15 mouse cellular contexts compared by ENCODE assay signal in genomic region chr11:110130760-110131159, GRCm38 (mm10). TPM values are rescaled to one million over a fixed set of nuclear protein-coding genes. Genes with fewer than 3 reads are reported as not detected.
DNase-seq lines count a peak whose midpoint lies in the region; ATAC-seq and TF ChIP-seq lines count a peak whose summit lies in the region.
"Had no signal": no experiment of that assay in that cellular context is flagged by ENCODE, and none has a peak within 500 bp of the region (broad histone marks: within the 10 kb centered on the region; RNA-seq: fewer than 3 reads in every experiment).

No protein-coding gene starts in this region.

- WGBS in heart, embryonic 16.5 days: 57% methylated on average over 5 of the region's 5 CpGs
- 58% methylated on average over 5 of the region's 5 CpGs for WGBS in heart, embryonic 12.5 days
- WGBS in macrophage (ENCODE audit: missing documents): 55% methylated on average over 5 of the region's 5 CpGs
- WGBS in neural tube, embryonic 15.5 days: 90% methylated on average over 5 of the region's 5 CpGs

- H3K9ac ChIP-seq in heart, embryonic 16.5 days (ENCODE audit: low read length): no peak overlapping the region
- H3K9ac ChIP-seq in heart, embryonic 12.5 days: no peak overlapping the region
- H3K9ac ChIP-seq in neural tube, embryonic 15.5 days (replicated peaks): no peak overlapping the region
- H3K9ac ChIP-seq: forebrain, embryonic 13.5 days; limb, embryonic 12.5 days had no signal

- H3K4me2 ChIP-seq in heart, embryonic 16.5 days (ENCODE audit: low read depth, low read length): no peak overlapping the region
- no peak overlapping the region for H3K4me2 ChIP-seq in heart, embryonic 12.5 days
- H3K4me2 ChIP-seq in neural tube, embryonic 15.5 days: no peak overlapping the region
- H3K4me2 ChIP-seq: forebrain, embryonic 13.5 days; limb, embryonic 12.5 days had no signal

- H3K9me3 ChIP-seq in heart, embryonic 16.5 days (replicated peaks; ENCODE audit: control insufficient read depth, low read length): no peaks in the 10 kb centered on the region
- H3K9me3 ChIP-seq in heart, embryonic 12.5 days (replicated peaks): no peaks in the 10 kb centered on the region
- H3K9me3 ChIP-seq in neural tube, embryonic 15.5 days (replicated peaks): no peaks in the 10 kb centered on the region
- H3K9me3 ChIP-seq: forebrain, embryonic 13.5 days; limb, embryonic 12.5 days had no signal

- H3ac ChIP-seq in C2C12 (ENCODE audit: control insufficient read depth, insufficient read length, low read depth): no peak overlapping the region

- H3K79me3 ChIP-seq in C2C12 (ENCODE audit: low read depth): no peaks in the 10 kb centered on the region

- no peak overlapping the region for H3K4me3 ChIP-seq in heart, embryonic 16.5 days (ENCODE audit: low read length)
- H3K4me3 ChIP-seq in heart, embryonic 12.5 days: no peak overlapping the region
- no peak overlapping the region for H3K4me3 ChIP-seq in C2C12 (ENCODE audit: insufficient read depth, poor library complexity, severe bottlenecking)
- H3K4me3 ChIP-seq in macrophage (ENCODE audit: inconsistent target): no peak overlapping the region
- no peak overlapping the region for H3K4me3 ChIP-seq in neural tube, embryonic 15.5 days (replicated peaks)
- H3K4me3 ChIP-seq: forebrain, embryonic 13.5 days; gastrocnemius, adult 2 months; limb, embryonic 12.5 days had no signal

- no peaks in the 10 kb centered on the region for H3K4me1 ChIP-seq in heart, embryonic 16.5 days (ENCODE audit: control insufficient read depth, insufficient read depth, low read length)
- H3K4me1 ChIP-seq in heart, embryonic 12.5 days (replicated peaks): no peaks in the 10 kb centered on the region; the same call in 1 of the 2 replicates
- no peaks in the 10 kb centered on the region for H3K4me1 ChIP-seq in neural tube, embryonic 15.5 days
- H3K4me1 ChIP-seq: forebrain, embryonic 13.5 days had no signal

- no peaks in the 10 kb centered on the region for H3K27me3 ChIP-seq in heart, embryonic 16.5 days (ENCODE audit: control insufficient read depth, insufficient read depth, low read length)
- no peaks in the 10 kb centered on the region for H3K27me3 ChIP-seq in heart, embryonic 12.5 days (replicated peaks)
- H3K27me3 ChIP-seq in C2C12 (ENCODE audit: control insufficient read depth, insufficient read depth, insufficient read length): peaks cover 7% of the 10 kb centered on the region
- no peaks in the 10 kb centered on the region for H3K27me3 ChIP-seq in neural tube, embryonic 15.5 days (replicated peaks)
- H3K27me3 ChIP-seq: forebrain, embryonic 13.5 days; limb, embryonic 12.5 days had no signal

- ATAC-seq in heart, embryonic 16.5 days (replicated peaks; ENCODE audit: extremely low read depth, insufficient read depth, low FRiP score): 0 out of 2 replicates have a peak, but pooled peaks have one; percentile 41
- ATAC-seq in heart, embryonic 12.5 days (ENCODE audit: insufficient number of reproducible peaks, low FRiP score): no peak
- no peak for ATAC-seq in neural tube, embryonic 15.5 days (ENCODE audit: low FRiP score)
- ATAC-seq: forebrain, embryonic 13.5 days had no signal

- H3K27ac ChIP-seq in heart, embryonic 16.5 days (ENCODE audit: low read length): no peak overlapping the region
- no peak overlapping the region for H3K27ac ChIP-seq in heart, embryonic 12.5 days (ENCODE audit: poor library complexity, severe bottlenecking)
- peak overlapping the region; percentile 35 for H3K27ac ChIP-seq in macrophage
- H3K27ac ChIP-seq in neural tube, embryonic 15.5 days (replicated peaks): no peak overlapping the region
- H3K27ac ChIP-seq: forebrain, embryonic 13.5 days; gastrocnemius, adult 2 months; limb, embryonic 12.5 days had no signal

- DNase-seq in 3T3-L1 (ENCODE audit: low read depth, low spot score): peak; percentile 64
- no peak for DNase-seq in cerebellum, adult 11-12 months
- DNase-seq: cerebellum, adult 11 months; gastrocnemius, adult 2 months had no signal

- no peaks in the 10 kb centered on the region for H3K79me2 ChIP-seq in C2C12 (ENCODE audit: control insufficient read depth, insufficient read depth)
- H3K79me2 ChIP-seq in macrophage (ENCODE audit: inconsistent target): no peaks in the 10 kb centered on the region

- TF ChIP-seq CTCF in C2C12 (IDR thresholded peaks at IDR 0.05; ENCODE audit: control insufficient read depth, insufficient read depth, insufficient read length): no peak

- no peaks in the 10 kb centered on the region for H3K36me3 ChIP-seq in heart, embryonic 16.5 days (ENCODE audit: control insufficient read depth, insufficient read depth)
- no peaks in the 10 kb centered on the region for H3K36me3 ChIP-seq in heart, embryonic 12.5 days
- H3K36me3 ChIP-seq in C2C12 (ENCODE audit: control insufficient read depth, insufficient read depth) (no peaks in the 10 kb centered on the region), macrophage (ENCODE audit: inconsistent target) (no peaks in the 10 kb centered on the region)
- H3K36me3 ChIP-seq in neural tube, embryonic 15.5 days: no peaks in the 10 kb centered on the region
- H3K36me3 ChIP-seq: limb, embryonic 12.5 days had no signal

TF ChIP-seq in C2C12, 6 proteins besides CTCF, POLR2A, EP300 and RAD21:
- TF ChIP-seq MYOG (IDR thresholded peaks at IDR 0.05; ENCODE audit: control insufficient read depth, extremely low read depth, insufficient read length) (no peak), USF1 (IDR thresholded peaks at IDR 0.05; ENCODE audit: low read depth) (no peak), MYOD1 (IDR thresholded peaks at IDR 0.05; ENCODE audit: control insufficient read depth, insufficient read length, low read depth) (no peak), MAX (IDR thresholded peaks at IDR 0.05) (no peak), CEBPB (IDR thresholded peaks at IDR 0.05; ENCODE audit: low read depth) (peak; percentile 74)

RNA-seq across cellular contexts. Expression of gene Abca8a, which starts 35.0 kb away (rescaled TPM):
- 5.9 and 6.4 TPM in 2 replicates for polyA plus RNA-seq in heart, embryonic 16.5 days (2015; fragmentation: Nextera tagmentation; extraction: Ambion mirVana)
- 0.10 TPM in 2 replicates for polyA plus RNA-seq in heart, embryonic 12.5 days (2016; fragmentation: Nextera tagmentation; extraction: Ambion mirVana)
- not detected for polyA plus RNA-seq in C2C12 (2012; fragmentation: generic; extraction: Trizol)
- total RNA-seq in macrophage (2018; cell fraction: chromatin; rRNA removed): 1 to 10 TPM in 1 of 26 experiments, under 1 TPM in 2, not detected in 23; 0.10 to 1.4 (median 0.98) TPM
- total RNA-seq in macrophage (2018; cell fraction: cytosol; rRNA removed): under 1 TPM in 3 of 26 experiments, not detected in 23; 0.03 to 0.12 (median 0.03) TPM
- total RNA-seq in macrophage (2018; cell fraction: nucleus; rRNA removed): under 1 TPM in 2 of 26 experiments, not detected in 24; 0.33 to 0.84 TPM
- not detected in 3 replicates for polyA plus RNA-seq in macrophage (2018)
- 2.6 and 4.1 TPM in 2 replicates for polyA plus RNA-seq in neural tube, embryonic 15.5 days (2015; fragmentation: Nextera tagmentation; extraction: Ambion mirVana)
- total RNA-seq: common myeloid progenitor, adult 5-6 weeks; hematopoietic stem cell, adult 5-6 weeks; megakaryocyte-erythroid progenitor cell, adult 5-6 weeks had no signal
- polyA plus RNA-seq: kidney, embryonic 14.5 days had no signal

RNA-seq across cellular contexts. Expression of gene Abca9, which starts 37.2 kb away (rescaled TPM):
- polyA plus RNA-seq in heart, embryonic 16.5 days (2015; fragmentation: Nextera tagmentation; extraction: Ambion mirVana): 3.5 and 4.1 TPM in 2 replicates
- polyA plus RNA-seq in heart, embryonic 12.5 days (2016; fragmentation: Nextera tagmentation; extraction: Ambion mirVana): 1.7 TPM in 2 replicates
- polyA plus RNA-seq in C2C12 (2012; fragmentation: generic; extraction: Trizol): not detected
- total RNA-seq in macrophage (2018; cell fraction: chromatin; rRNA removed): 10 to 100 TPM in 4 of 26 experiments, 1 to 10 TPM in 17, under 1 TPM in 5; 0.21 to 11.4 (median 3.8) TPM
- total RNA-seq in macrophage (2018; cell fraction: cytosol; rRNA removed): 1 to 10 TPM; 1.0 to 6.6 (median 3.5) TPM
- 10 to 100 TPM in 1 of 26 experiments, 1 to 10 TPM in 23, under 1 TPM in 2; 0.69 to 10.3 (median 3.5) TPM for total RNA-seq in macrophage (2018; cell fraction: nucleus; rRNA removed)
- 2.6 to 5.1 TPM (median 4.1 TPM) in 3 replicates for polyA plus RNA-seq in macrophage (2018)
- 2.6 and 2.8 TPM in 2 replicates for polyA plus RNA-seq in neural tube, embryonic 15.5 days (2015; fragmentation: Nextera tagmentation; extraction: Ambion mirVana)
